Mouse (Mus musculus) neural tube, embryonic 13.5 days (tissue): ENCODE data around the gene Podxl2. TPM values are rescaled to one million over a fixed set of nuclear protein-coding genes. Genes with fewer than 3 reads are reported as not detected.
A peak's percentile ranks its signal among the peaks of the same experiment; 100 is the strongest.

ENCODE experiments used
- ATAC-seq: fragments of 200-750 bp; cut with Nextera tagmentation; 2 replicates; pipeline ENCODE4 v1.8.0; 2017; ENCODE audit warnings: low read depth, mild to moderate bottlenecking, moderate TSS enrichment, moderate library complexity
- H3K27ac ChIP-seq: fragments of 300-500 bp; sonication (generic); replicated peaks from 2 replicates; pipeline ENCODE4 v1.5.1; 2015; ENCODE audit warnings: moderate library complexity, mild to moderate bottlenecking, inconsistent platforms
- H3K27me3 ChIP-seq: fragments of 300-500 bp; sonication (generic); 2 replicates; pipeline ENCODE4 v1.6.1; 2015; ENCODE audit warnings: mild to moderate bottlenecking, inconsistent platforms
- H3K36me3 ChIP-seq: fragments of 300-500 bp; sonication (generic); 2 replicates; pipeline ENCODE4 v1.6.1; 2015; ENCODE audit warnings: mild to moderate bottlenecking, inconsistent platforms
- H3K4me1 ChIP-seq: fragments of 300-500 bp; sonication (generic); replicated peaks from 2 replicates; pipeline ENCODE4 v1.6.1; 2015; ENCODE audit warnings: inconsistent platforms
- H3K4me2 ChIP-seq: fragments of 300-500 bp; sonication (generic); 2 replicates; pipeline ENCODE4 v1.6.1; 2015; ENCODE audit warnings: inconsistent platforms, mild to moderate bottlenecking, moderate library complexity
- H3K4me3 ChIP-seq: fragments of 300-500 bp; sonication (generic); 2 replicates; pipeline ENCODE4 v1.5.1; 2015; ENCODE audit warnings: mild to moderate bottlenecking, inconsistent platforms
- H3K9ac ChIP-seq: fragments of 300-500 bp; sonication (generic); 2 replicates; pipeline ENCODE4 v1.6.1; 2015; ENCODE audit warnings: moderate library complexity, mild to moderate bottlenecking, inconsistent platforms
- H3K9me3 ChIP-seq: fragments of 300-500 bp; sonication (generic); 2 replicates; pipeline ENCODE4 v1.6.1; 2016; ENCODE audit warnings: inconsistent platforms
- WGBS: fragments of 180-500 bp; shearing (Covaris S2); methylation state at CpG from one replicate; pipeline ENCODE4 v1.1.7; 2015; 5-methylcytosine and 5-hydroxymethylcytosine counted together
- polyA plus RNA-seq: library from polyadenylated mRNA; unstranded; fragments of >200 nt; fragmentation: Nextera tagmentation; extraction: Ambion mirVana; gene quantifications from 2 replicates; pipeline ENCODE4 v1.2.1, GENCODE M21; 2015

The Podxl2 gene
- polyA plus RNA-seq, 1 experiment from 2014 or later: 548 TPM

DNA sequence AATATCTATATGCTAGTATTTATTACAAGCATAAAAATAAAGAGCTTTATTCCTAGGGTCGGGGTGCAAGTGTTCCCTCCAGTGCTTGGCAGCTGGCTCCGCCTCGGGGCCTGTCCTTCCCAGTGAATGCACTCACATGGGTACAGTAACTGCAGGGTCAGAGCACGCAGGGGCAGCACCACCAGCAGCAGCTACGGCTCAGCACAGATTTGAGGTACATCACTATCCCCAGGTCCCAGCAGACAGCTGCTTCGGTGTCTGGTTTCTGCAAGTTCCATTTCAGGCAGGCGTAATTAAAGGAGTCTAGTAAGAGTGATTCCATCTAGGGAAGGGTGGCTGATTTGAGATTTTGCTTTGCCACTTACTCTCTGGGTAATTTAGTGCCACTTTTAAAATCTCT is 16.5 kb downstream of the Podxl2 start:
- 60% methylated on average over 7 of the region's 7 CpGs for WGBS
- no peak for ATAC-seq
- no peak overlapping the region for H3K4me3 ChIP-seq
- peaks cover 89% of the 10 kb centered on the region for H3K36me3 ChIP-seq
- no peak overlapping the region for H3K4me2 ChIP-seq
- H3K9me3 ChIP-seq: peaks cover 2% of the 10 kb centered on the region; the same call in 1 of the 2 replicates
- H3K9ac ChIP-seq: no peak overlapping the region
- peak overlapping the region; percentile 29; the same call in 1 of the 2 replicates for H3K27ac ChIP-seq
- peaks cover 33% of the 10 kb centered on the region for H3K4me1 ChIP-seq
- no peaks in the 10 kb centered on the region for H3K27me3 ChIP-seq

DNA sequence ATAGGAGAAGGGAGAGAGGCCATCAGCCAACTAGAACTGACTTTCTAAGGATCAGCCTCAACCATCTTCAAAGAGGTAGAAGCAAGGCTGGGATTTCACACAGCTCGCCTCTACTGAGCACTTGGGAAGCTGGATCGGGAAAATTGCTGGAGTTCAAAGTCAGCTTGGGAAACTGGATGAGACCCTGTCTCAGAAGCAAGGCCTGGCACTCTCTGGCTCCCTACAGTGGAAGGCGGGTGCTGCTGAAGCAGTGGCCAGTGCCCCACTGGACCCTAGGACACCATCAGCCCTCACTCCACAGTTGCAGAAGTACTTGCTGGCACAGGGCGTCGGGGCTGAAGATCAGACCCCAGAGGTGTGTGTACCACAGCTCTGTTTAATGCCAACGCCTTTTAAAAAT is 17.0 kb downstream of the Podxl2 start:
- no peak overlapping the region for H3K4me2 ChIP-seq
- H3K9me3 ChIP-seq: peaks cover 2% of the 10 kb centered on the region; the same call in 1 of the 2 replicates
- ATAC-seq: no peak
- H3K27me3 ChIP-seq: no peaks in the 10 kb centered on the region
- peaks cover 88% of the 10 kb centered on the region for H3K36me3 ChIP-seq
- peak overlapping the region; percentile 29 for H3K27ac ChIP-seq
- 86% methylated on average over 6 of the region's 6 CpGs for WGBS
- H3K4me1 ChIP-seq: peaks cover 37% of the 10 kb centered on the region
- H3K9ac ChIP-seq: no peak overlapping the region
- no peak overlapping the region for H3K4me3 ChIP-seq

DNA sequence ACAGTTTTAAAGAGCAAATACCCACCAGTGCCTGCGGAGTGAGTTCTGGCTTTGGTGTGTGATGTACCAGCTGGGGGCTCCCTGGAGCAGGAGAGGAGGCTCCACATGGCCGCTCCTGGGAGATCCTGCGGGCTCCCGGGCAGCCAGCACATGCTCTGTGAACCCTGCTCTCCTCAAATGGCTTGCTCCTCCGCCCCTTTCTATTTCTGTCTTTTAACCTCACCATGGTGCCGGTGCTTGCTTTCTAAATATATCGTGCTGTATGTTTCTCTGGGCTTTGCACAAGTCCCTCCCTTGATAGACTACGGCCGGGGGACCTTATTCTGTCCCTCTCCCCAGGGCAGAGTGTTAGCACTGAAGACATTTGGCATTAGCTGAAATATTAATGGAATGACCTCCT is 17.6 kb downstream of the Podxl2 start:
- H3K9ac ChIP-seq: peak overlapping the region; percentile 5; the same call in 1 of the 2 replicates
- no peak for ATAC-seq
- peaks cover 2% of the 10 kb centered on the region; the same call in 1 of the 2 replicates for H3K9me3 ChIP-seq
- WGBS: 47% methylated on average over 9 of the region's 9 CpGs
- peak overlapping the region; percentile 29; the same call in 1 of the 2 replicates for H3K27ac ChIP-seq
- no peak overlapping the region for H3K4me2 ChIP-seq
- H3K4me1 ChIP-seq: peaks cover 37% of the 10 kb centered on the region
- H3K36me3 ChIP-seq: peaks cover 87% of the 10 kb centered on the region
- no peak overlapping the region for H3K4me3 ChIP-seq
- H3K27me3 ChIP-seq: no peaks in the 10 kb centered on the region

DNA sequence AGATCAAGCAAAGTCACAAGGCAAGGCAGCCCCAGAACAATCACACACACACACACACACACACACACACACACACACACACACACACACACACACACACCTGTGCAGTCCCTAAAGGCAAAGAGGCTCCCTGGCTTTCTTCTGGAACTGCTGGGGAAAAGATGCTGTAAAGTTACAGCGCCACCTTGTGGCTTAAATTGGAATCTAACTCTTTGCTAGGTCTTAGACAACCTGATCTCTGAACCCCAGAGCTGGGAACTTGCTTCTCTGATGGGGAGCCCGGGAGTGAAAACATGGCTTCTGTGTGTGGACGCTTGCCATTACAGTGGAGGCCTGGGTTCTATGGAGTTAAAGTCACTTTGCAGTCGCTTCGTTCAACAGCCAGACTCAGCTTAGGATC is 19.2 kb downstream of the Podxl2 start:
- no peak for ATAC-seq
- Histone ChIP-seq H3K27me3 (no peaks in the 10 kb centered on the region), H3K27ac (no peak overlapping the region), H3K4me2 (no peak overlapping the region), H3K4me3 (no peak overlapping the region), H3K9me3 (no peaks in the 10 kb centered on the region), H3K36me3 (peaks cover 83% of the 10 kb centered on the region), H3K4me1 (peaks cover 37% of the 10 kb centered on the region), H3K9ac (no peak overlapping the region)
- 21% methylated on average over 5 of the region's 5 CpGs for WGBS

DNA sequence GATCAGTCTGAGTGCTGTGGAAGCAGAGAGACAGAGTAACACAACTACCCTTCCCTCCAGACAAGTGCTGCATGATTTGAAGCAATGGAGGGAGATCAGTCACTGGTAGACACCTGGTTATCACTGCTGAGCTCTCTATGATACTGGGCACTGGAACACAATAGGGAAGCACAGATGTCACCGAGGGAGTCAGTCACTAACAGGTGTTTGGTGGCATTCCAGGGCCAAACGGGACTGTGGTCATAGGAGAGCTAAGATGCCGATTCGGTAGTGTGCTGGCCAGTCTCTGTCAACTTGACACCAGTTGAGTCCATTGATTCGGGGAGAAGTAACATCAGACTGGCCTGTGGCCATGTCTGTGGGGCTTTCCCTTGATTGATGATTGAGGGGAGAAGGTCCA is 20.3 kb downstream of the Podxl2 start:
- Histone ChIP-seq H3K4me3 (no peak overlapping the region), H3K4me2 (no peak overlapping the region), H3K27ac (no peak overlapping the region), H3K9ac (no peak overlapping the region), H3K27me3 (no peaks in the 10 kb centered on the region), H3K4me1 (peaks cover 37% of the 10 kb centered on the region), H3K36me3 (peaks cover 83% of the 10 kb centered on the region), H3K9me3 (no peaks in the 10 kb centered on the region)
- no peak for ATAC-seq
- WGBS: 72% methylated on average over 5 of the region's 5 CpGs

DNA sequence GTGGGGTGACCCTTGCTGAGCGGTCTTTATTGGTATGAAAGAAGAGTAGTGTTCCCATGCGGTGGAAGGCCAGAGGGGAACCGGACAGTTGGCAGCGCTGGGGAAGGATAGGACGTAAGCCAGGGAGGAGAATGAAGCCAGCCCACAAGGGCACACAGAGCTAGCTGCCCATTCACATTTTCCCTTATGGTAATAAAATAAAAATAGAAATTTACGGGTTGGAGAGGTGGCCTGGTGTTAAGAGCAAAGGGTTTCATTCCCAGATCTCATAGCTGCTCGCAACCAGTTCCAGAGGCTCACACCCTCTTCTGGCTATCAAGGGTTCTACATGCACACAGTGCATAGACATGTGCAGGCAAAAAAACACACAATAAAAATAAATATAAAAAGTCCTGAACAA is 24.8 kb downstream of the Podxl2 start:
- no peaks in the 10 kb centered on the region for H3K9me3 ChIP-seq
- no peak overlapping the region for H3K4me2 ChIP-seq
- H3K4me1 ChIP-seq: peaks cover 33% of the 10 kb centered on the region; the same call in 1 of the 2 replicates
- no peak overlapping the region for H3K27ac ChIP-seq
- WGBS: 88% methylated on average over 7 of the region's 7 CpGs
- peaks cover 91% of the 10 kb centered on the region for H3K36me3 ChIP-seq
- H3K9ac ChIP-seq: no peak overlapping the region
- no peaks in the 10 kb centered on the region for H3K27me3 ChIP-seq
- no peak overlapping the region for H3K4me3 ChIP-seq
- ATAC-seq: no peak

DNA sequence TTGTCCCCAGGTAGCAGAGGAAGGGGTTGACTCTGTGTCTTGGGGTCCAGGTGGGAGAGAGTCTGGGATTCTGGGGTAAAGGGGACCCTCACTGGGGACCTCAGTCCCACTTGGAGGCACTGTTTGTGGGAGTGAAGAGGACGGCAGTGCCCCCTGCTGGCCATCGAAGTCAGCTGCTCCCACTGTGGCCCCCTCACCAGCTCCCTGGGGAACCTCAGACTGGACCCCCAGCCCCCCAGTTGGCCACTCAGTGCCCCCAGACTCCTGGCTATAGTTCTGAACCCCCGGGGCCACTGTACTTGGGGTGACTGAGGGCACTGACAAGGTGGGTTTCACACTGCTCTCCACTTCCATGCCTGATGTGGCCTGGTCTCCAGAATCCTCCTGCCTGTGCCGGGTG is 25.6 kb downstream of the Podxl2 start:
- no peak for ATAC-seq
- WGBS: 40% methylated on average over 4 of the region's 4 CpGs

DNA sequence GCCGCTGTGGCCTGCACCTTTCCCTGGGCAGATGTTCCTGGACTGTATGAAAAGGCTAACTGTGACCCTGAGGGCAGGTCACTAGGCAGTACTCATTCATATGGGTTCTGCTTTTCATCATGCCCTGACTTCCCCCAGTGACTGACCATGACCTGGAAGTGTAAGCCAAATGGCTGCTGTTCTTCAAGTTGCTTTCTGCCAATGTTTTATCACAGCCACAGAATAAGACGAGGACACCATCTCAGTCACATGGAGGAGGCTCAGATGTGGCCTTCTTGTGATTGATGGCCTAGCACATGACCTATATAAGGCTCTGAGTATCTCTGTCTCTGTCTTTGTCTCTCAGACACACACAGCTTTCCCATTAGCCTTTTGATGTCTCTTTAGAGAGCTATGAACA is 27.3 kb downstream of the Podxl2 start:
- Histone ChIP-seq H3K4me3 (no peak overlapping the region), H3K27me3 (no peaks in the 10 kb centered on the region), H3K4me2 (no peak overlapping the region), H3K9ac (no peak overlapping the region), H3K36me3 (peaks cover 86% of the 10 kb centered on the region), H3K27ac (peak overlapping the region; percentile 7; the same call in 1 of the 2 replicates), H3K9me3 (no peaks in the 10 kb centered on the region), H3K4me1 (peaks cover 31% of the 10 kb centered on the region)
- no peak for ATAC-seq
- WGBS: 45% methylated on average over 2 of the region's 2 CpGs

More for the DNA sequence above, 25.6 kb downstream of the Podxl2 start:
- peaks cover 26% of the 10 kb centered on the region; the same call in 1 of the 2 replicates for H3K4me1 ChIP-seq
- no peak overlapping the region for H3K9ac ChIP-seq
- no peak overlapping the region for H3K4me2 ChIP-seq
- no peaks in the 10 kb centered on the region for H3K27me3 ChIP-seq
- peaks cover 91% of the 10 kb centered on the region for H3K36me3 ChIP-seq
- H3K9me3 ChIP-seq: no peaks in the 10 kb centered on the region
- 0 out of 2 replicates have a peak overlapping the region, but pooled peaks have one; percentile 38 for H3K27ac ChIP-seq
- no peak overlapping the region for H3K4me3 ChIP-seq

DNA sequence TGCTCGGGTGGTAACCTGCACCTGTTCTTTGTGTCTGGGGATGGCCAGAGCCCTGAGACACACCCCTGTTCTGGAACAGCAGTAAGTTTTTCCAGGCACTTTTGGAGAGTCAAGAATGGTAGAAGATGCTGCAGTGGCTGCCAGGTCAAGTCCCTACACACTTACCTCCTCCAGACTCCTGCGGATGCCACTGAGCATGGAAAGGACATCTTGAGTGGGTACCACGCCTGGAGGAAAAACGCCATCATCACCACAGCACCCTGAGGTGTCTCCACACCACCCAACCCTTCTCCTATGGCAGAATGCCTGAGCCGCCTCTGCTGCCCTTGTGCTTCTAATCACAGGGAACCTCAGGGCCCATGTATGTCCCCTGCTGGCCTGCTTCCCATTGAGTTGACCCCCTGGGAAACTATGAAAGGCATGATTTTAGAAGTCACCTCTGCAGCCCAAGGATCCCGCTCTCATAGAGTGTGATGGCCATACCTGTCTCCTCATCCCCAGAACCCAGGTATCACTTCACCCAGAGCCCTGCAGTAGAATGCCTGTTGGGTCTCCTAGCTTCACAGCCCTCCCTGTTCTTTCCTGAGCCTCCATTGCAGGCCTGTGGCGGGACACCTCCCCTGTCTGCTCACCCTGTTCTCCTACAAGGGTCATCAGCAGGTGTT is 29.8 kb downstream of the Podxl2 start:
- Histone ChIP-seq H3K9me3 (no peaks in the 10 kb centered on the region), H3K27ac (no peak overlapping the region), H3K36me3 (peaks cover 65% of the 10 kb centered on the region), H3K27me3 (no peaks in the 10 kb centered on the region), H3K4me1 (peaks cover 46% of the 10 kb centered on the region), H3K9ac (no peak overlapping the region), H3K4me2 (no peak overlapping the region), H3K4me3 (no peak overlapping the region)
- ATAC-seq: no peak
- 91% methylated on average over 7 of the region's 7 CpGs for WGBS

DNA sequence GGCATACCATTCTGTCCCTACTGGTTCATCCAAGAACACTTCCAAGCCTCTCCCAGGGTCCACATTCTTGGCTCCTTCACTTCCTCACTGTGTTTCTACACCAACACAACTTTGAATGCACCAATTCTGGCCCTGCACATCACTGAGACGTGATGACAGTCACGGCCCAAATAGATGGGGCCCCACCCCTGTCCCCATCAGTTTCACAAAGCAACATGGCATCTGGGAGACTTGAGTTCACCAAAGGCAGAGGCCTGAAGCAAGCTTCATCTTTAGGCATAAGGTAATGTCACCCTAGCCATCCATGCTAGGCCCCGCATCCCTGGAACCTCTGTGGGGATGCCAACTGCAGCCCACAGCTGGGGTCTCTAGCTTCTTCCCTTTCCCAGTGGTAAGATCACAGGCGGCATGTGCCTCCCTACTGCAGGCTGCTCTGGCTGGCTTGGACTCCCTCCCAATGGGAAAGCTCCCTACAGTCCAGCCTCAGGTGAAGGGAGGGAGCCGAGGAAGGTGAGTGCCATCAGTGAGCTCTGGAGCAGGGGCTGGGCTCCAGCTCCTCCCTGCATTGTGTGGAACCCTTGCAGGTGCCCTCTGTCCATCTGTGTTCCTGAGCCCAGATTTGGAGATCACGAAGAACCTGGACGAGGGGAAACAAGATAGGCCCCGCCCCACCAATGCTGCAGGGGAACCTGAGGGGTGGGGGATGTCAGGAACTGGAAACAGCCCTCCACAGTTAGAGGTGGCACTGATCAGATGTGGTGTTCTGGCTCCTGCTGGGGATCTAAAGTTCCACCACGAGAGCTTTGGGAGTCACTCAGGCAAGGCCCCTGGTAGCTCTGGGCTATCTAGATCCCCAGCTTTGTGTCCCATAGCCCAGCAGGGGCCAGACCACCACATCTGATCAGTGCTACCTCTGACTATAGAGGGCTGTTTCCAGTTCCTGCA is 30.8 kb downstream of the Podxl2 start:
- WGBS: 77% methylated on average over 9 of the region's 9 CpGs
- peaks cover 63% of the 10 kb centered on the region for H3K36me3 ChIP-seq
- H3K4me3 ChIP-seq: no peak overlapping the region
- H3K4me1 ChIP-seq: peaks cover 52% of the 10 kb centered on the region
- no peak overlapping the region for H3K9ac ChIP-seq
- no peak overlapping the region for H3K4me2 ChIP-seq
- H3K9me3 ChIP-seq: no peaks in the 10 kb centered on the region
- no peaks in the 10 kb centered on the region for H3K27me3 ChIP-seq
- ATAC-seq: no peak
- H3K27ac ChIP-seq: no peak overlapping the region

DNA sequence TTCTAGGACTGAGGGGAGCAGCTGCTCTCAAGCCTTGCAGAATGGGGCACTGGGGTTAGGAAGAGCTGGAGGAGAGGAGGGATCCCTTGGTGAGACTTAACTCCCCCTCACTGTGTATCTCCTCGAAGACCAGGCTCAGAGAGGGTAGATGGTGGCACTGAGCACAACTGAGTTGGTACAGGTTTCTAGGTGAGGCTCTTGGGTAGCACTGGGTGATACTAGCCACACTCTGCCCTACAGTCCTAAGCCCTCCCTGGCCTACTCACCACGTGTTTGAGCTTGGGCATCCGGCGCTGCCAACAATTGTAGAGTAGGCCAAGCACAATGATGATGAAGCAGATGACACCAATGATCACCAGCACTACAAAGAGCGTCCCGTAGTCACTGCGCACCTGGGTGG is 31.6 kb downstream of the Podxl2 start:
- H3K4me1 ChIP-seq: peaks cover 45% of the 10 kb centered on the region
- H3K27ac ChIP-seq: peak overlapping the region; percentile 91
- peaks cover 63% of the 10 kb centered on the region for H3K36me3 ChIP-seq
- H3K27me3 ChIP-seq: no peaks in the 10 kb centered on the region
- H3K4me3 ChIP-seq: peak overlapping the region; percentile 68
- H3K9me3 ChIP-seq: no peaks in the 10 kb centered on the region
- ATAC-seq: no peak
- 74% methylated on average over 7 of the region's 7 CpGs for WGBS
- H3K4me2 ChIP-seq: peak overlapping the region; percentile 79
- peak overlapping the region; percentile 75 for H3K9ac ChIP-seq

DNA sequence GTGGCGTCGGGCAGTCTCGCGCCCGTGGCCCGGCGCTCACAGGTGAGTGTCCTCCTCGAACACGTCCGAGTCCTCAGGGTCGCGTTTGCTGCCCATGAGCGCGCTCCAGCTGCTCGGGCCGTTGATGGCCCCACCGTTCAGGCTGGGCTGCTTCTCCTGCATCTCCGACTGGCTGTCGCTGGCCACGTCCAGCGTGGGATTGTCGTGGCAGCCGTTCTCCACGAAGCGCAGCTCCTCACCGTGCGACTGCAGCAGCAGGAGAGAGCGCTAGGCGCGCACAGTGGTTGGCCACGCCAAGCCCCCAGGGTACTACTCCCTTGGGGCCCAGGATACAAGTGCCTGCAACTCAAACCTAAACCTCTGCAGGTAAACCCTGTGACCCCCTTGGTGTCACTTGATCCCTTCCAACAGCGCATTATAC is 32.1 kb downstream of the Podxl2 start:
- H3K4me3 ChIP-seq: peak overlapping the region; percentile 68
- peak overlapping the region; percentile 91 for H3K27ac ChIP-seq
- H3K9ac ChIP-seq: peak overlapping the region; percentile 75
- H3K36me3 ChIP-seq: peaks cover 63% of the 10 kb centered on the region
- no peaks in the 10 kb centered on the region for H3K9me3 ChIP-seq
- H3K4me1 ChIP-seq: peaks cover 41% of the 10 kb centered on the region
- H3K27me3 ChIP-seq: no peaks in the 10 kb centered on the region
- under 1% methylated on average over 29 of the region's 32 CpGs for WGBS
- H3K4me2 ChIP-seq: peak overlapping the region; percentile 79
- no peak for ATAC-seq
